Mouse (Mus musculus) myocyte (in vitro differentiated cells): ENCODE results near the gene Usp46.

Source experiments
- CEBPB ChIP-seq: IDR thresholded peaks from 2 replicates; pipeline ENCODE4 v1.6.1; 2011; ENCODE audit warnings: mild to moderate bottlenecking, moderate library complexity; ENCODE audit not compliant: poor library complexity, insufficient read depth, severe bottlenecking
- E2F4 ChIP-seq: IDR thresholded peaks from one replicate; pipeline ENCODE4 v1.6.1; 2011; ENCODE audit warnings: mild to moderate bottlenecking, control low read depth, moderate library complexity; ENCODE audit not compliant: insufficient read depth
- MAX ChIP-seq: IDR thresholded peaks from one replicate; pipeline ENCODE4 v1.6.1; 2011; ENCODE audit warnings: low read depth, mild to moderate bottlenecking, control low read depth
- MYOD1 ChIP-seq, 3 experiments: IDR thresholded peaks; one replicate each; pipeline ENCODE4 v1.6.1; 2011; ENCODE audit warnings: control low read depth in 2 of 3, low read depth in 2 of 3, mild to moderate bottlenecking in 2 of 3, moderate library complexity in 1 of 3; ENCODE audit not compliant: insufficient read length in 2 of 3, control insufficient read depth in 1 of 3
- MYOG ChIP-seq, 3 experiments: IDR thresholded peaks; one replicate each; pipeline ENCODE4 v1.6.1; 2011; ENCODE audit warnings: control low read depth in 2 of 3, low read depth in 2 of 3, mild to moderate bottlenecking in 2 of 3; ENCODE audit not compliant: insufficient read length in 2 of 3, control insufficient read depth in 1 of 3, insufficient read depth in 1 of 3
- POLR2A ChIP-seq: IDR thresholded peaks from one replicate; pipeline ENCODE4 v1.6.1; 2011; ENCODE audit warnings: low read depth, mild to moderate bottlenecking, control low read depth, moderate library complexity; ENCODE audit not compliant: insufficient read length
- POLR2AphosphoS2 ChIP-seq: IDR thresholded peaks from one replicate; pipeline ENCODE4 v1.6.1; 2011; ENCODE audit warnings: low read depth, control low read depth; ENCODE audit not compliant: insufficient read length
- REST ChIP-seq: IDR thresholded peaks from one replicate; pipeline ENCODE4 v1.6.1; 2011; ENCODE audit warnings: mild to moderate bottlenecking, control low read depth, moderate library complexity; ENCODE audit not compliant: insufficient read depth, insufficient read length
- SRF ChIP-seq: IDR thresholded peaks from one replicate; pipeline ENCODE4 v1.6.1; 2011; ENCODE audit warnings: low read depth; ENCODE audit not compliant: control insufficient read depth, insufficient read length
- TCF12 ChIP-seq: IDR thresholded peaks from one replicate; pipeline ENCODE4 v1.6.1; 2011; ENCODE audit warnings: mild to moderate bottlenecking, control low read depth; ENCODE audit not compliant: poor library complexity, insufficient read depth, severe bottlenecking
- USF1 ChIP-seq: IDR thresholded peaks from one replicate; pipeline ENCODE4 v1.6.1; 2011; ENCODE audit warnings: low read depth, mild to moderate bottlenecking, control low read depth, moderate library complexity

- no peak for TF ChIP-seq REST
- no peak for TF ChIP-seq MAX
- no peak for TF ChIP-seq MYOG (IDR thresholded peaks at IDR 0.05; ENCODE audit: control insufficient read depth in 1 of 3, insufficient read depth in 1 of 3, insufficient read length in 2 of 3, low read depth in 2 of 3)
- TF ChIP-seq POLR2A, result no peak
- no peak for TF ChIP-seq MYOD1 (IDR thresholded peaks at IDR 0.05; ENCODE audit: control insufficient read depth in 1 of 3, insufficient read length in 2 of 3, low read depth in 2 of 3)
- no peak for TF ChIP-seq TCF12
- no peak for TF ChIP-seq USF1
- TF ChIP-seq SRF, result no peak
- no peak for TF ChIP-seq E2F4
- TF ChIP-seq CEBPB, result no peak
- TF ChIP-seq POLR2AphosphoS2, result no peak
Measured at GRCm38 (mm10) chr5:74113961-74114689, 45.9 kb upstream of the Usp46 start.
